Mouse (Mus musculus) kidney, embryonic 14.5 days (tissue): ENCODE measurements at regions not wholly inside any gene's neighbourhood (a gene's known extent, or its start where the extent isn't known, plus 50 kb on each side); places are given as distances from the start of the nearest gene placed in this dataset.

ENCODE experiments used
- ATAC-seq: fragments of 200-750 bp; cut with Nextera tagmentation; 2 replicates; pipeline ENCODE4 v1.8.0; 2017; ENCODE audit warnings: moderate number of reproducible peaks, mild to moderate bottlenecking, moderate TSS enrichment, moderate library complexity; ENCODE audit not compliant: low FRiP score, low TSS enrichment
- H3K27ac ChIP-seq: fragments of 300-500 bp; sonication (generic); 2 replicates; pipeline ENCODE4 v1.5.1; 2014; ENCODE audit warnings: low read depth, mild to moderate bottlenecking, low read length, moderate library complexity, mixed read lengths
- H3K27me3 ChIP-seq: fragments of 300-500 bp; sonication (generic); 2 replicates; pipeline ENCODE4 v1.6.1; 2014; ENCODE audit warnings: mild to moderate bottlenecking, low read length; ENCODE audit not compliant: control insufficient read depth, insufficient read depth
- H3K36me3 ChIP-seq: fragments of 300-500 bp; sonication (generic); 2 replicates; pipeline ENCODE4 v1.6.1; 2014; ENCODE audit warnings: low read length, mixed read lengths; ENCODE audit not compliant: control insufficient read depth, insufficient read depth
- H3K4me1 ChIP-seq: fragments of 300-500 bp; sonication (generic); 2 replicates; pipeline ENCODE4 v1.6.1; 2014; ENCODE audit warnings: low read length, mixed read lengths; ENCODE audit not compliant: control insufficient read depth, insufficient read depth
- H3K4me2 ChIP-seq: fragments of 300-500 bp; sonication (generic); replicated peaks from 2 replicates; pipeline ENCODE4 v1.6.1; 2014; ENCODE audit warnings: low read depth, mild to moderate bottlenecking, low read length
- H3K4me3 ChIP-seq: fragments of 300-500 bp; sonication (generic); 2 replicates; pipeline ENCODE4 v1.5.1; 2014; ENCODE audit warnings: mild to moderate bottlenecking, low read length
- H3K9ac ChIP-seq: fragments of 300-500 bp; sonication (generic); 2 replicates; pipeline ENCODE4 v1.6.1; 2014; ENCODE audit warnings: low read depth, mild to moderate bottlenecking, low read length, moderate library complexity
- H3K9me3 ChIP-seq: fragments of 300-500 bp; sonication (generic); 2 replicates; pipeline ENCODE4 v1.6.1; 2016; ENCODE audit warnings: low read length; ENCODE audit not compliant: control insufficient read depth
- WGBS: fragments of 180-500 bp; shearing (Covaris S2); extraction: QIAGEN DNeasy Blood & Tissue Kit; methylation state at CpG from one replicate; pipeline ENCODE4 v1.1.7; 2014; 5-methylcytosine and 5-hydroxymethylcytosine counted together

DNA sequence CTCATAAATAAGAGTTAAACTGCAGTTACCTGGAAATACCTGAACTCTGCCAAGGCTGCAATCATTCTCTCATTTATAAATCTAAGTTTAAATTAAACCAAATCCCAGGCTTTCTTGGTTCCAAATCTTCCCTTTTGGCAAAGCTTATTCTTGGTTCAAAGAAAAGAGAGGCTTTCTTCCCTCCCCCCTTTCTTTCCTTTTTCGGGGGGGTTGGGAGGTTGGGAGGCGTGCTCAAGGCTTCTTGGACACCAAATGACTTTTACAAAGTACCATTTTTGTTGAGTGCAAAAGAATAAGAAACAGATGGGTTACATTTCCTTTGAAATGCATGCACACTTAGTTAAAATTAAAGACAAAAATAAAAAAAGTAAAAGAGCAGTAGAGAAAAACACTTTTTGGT is 105.4 kb upstream of the Mroh9 start:
- Histone ChIP-seq H3K9ac (no peak overlapping the region), H3K4me2 (no peak overlapping the region), H3K27ac (no peak overlapping the region), H3K9me3 (no peaks in the 10 kb centered on the region), H3K4me3 (no peak overlapping the region), H3K36me3 (no peaks in the 10 kb centered on the region), H3K4me1 (no peaks in the 10 kb centered on the region), H3K27me3 (no peaks in the 10 kb centered on the region)
- WGBS = 71% methylated on average over 2 of the region's 2 CpGs
- ATAC-seq = no peak

DNA sequence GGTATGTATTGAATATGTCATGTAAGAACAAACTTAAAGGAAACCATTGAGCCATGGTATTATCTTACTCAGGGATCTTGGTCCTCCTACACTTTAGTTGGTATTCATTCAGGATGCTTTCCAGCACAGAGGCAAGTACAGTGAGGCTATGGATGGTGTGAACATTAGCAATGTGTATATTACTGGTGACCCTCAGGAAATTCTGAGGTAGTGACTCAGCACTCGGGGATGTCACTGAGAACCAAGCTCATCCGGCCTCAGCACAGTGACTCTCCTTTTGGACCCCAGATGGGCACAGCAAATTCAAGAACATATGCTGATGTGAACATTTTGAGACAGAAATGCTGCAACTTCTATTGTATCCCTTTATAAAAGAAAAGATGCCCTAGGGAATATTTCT is 96.4 kb upstream of the Mroh9 start:
- no peak overlapping the region for H3K4me3 ChIP-seq
- H3K4me1 ChIP-seq = no peaks in the 10 kb centered on the region
- H3K27ac ChIP-seq = no peak overlapping the region
- no peak overlapping the region for H3K4me2 ChIP-seq
- H3K9me3 ChIP-seq = no peaks in the 10 kb centered on the region
- no peak overlapping the region for H3K9ac ChIP-seq
- H3K36me3 ChIP-seq = no peaks in the 10 kb centered on the region
- no peaks in the 10 kb centered on the region for H3K27me3 ChIP-seq
- 69% methylated on average over 2 of the region's 2 CpGs for WGBS
- ATAC-seq = no peak

DNA sequence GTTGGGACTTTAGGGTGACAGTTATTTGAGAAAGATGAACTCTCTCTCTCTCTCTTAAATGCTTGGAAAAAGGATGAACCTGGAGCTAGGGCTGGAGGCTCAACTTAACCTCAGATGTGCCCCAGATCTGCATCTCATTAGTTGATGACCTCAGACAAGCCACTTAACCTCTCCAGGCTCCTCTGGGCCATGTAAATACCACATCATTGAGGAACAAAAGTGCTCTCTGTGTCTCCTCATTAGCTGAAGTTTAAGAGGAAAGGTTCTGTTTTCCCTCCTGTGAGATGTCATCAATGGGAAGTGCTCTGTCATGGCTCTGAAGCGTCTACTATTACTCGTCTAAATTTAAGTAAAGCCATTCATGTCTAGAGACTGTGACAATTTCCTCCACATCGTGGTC is 91.5 kb upstream of the Mroh9 start:
- H3K36me3 ChIP-seq = no peaks in the 10 kb centered on the region
- no peak overlapping the region for H3K4me3 ChIP-seq
- no peak overlapping the region for H3K9ac ChIP-seq
- no peak for ATAC-seq
- WGBS = 16% methylated on average over 3 of the region's 3 CpGs
- H3K4me2 ChIP-seq = no peak overlapping the region
- H3K9me3 ChIP-seq = no peaks in the 10 kb centered on the region
- H3K27ac ChIP-seq = no peak overlapping the region
- no peaks in the 10 kb centered on the region for H3K27me3 ChIP-seq
- no peaks in the 10 kb centered on the region for H3K4me1 ChIP-seq

DNA sequence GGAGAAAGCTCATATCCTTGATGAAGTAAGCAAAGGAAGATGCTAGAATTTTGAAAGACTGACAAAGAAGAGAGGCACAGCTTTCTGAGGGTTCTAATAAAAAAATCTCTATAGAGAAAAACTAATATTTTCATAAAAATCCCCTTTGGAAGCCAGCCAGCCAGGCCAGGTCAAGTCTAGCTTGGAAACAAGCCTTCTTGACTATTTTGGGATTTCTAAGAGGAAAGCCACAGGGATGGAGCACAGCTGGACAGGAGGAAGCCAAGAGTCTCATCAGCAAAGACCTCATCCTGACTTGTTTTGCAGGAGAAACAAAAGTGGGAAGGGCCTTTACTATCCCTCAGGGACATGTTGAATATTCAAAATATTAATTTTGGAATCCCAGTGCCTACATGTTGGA is 81.6 kb upstream of the Mroh9 start:
- no peak for ATAC-seq
- H3K27me3 ChIP-seq = no peaks in the 10 kb centered on the region
- no peak overlapping the region for H3K4me2 ChIP-seq
- no peak overlapping the region for H3K9ac ChIP-seq
- no peaks in the 10 kb centered on the region for H3K36me3 ChIP-seq
- no peak overlapping the region for H3K27ac ChIP-seq
- no peaks in the 10 kb centered on the region for H3K4me1 ChIP-seq
- H3K9me3 ChIP-seq = 0 out of 2 replicates have a peak, but pooled peaks cover 3% of the 10 kb centered on the region
- H3K4me3 ChIP-seq = no peak overlapping the region

DNA sequence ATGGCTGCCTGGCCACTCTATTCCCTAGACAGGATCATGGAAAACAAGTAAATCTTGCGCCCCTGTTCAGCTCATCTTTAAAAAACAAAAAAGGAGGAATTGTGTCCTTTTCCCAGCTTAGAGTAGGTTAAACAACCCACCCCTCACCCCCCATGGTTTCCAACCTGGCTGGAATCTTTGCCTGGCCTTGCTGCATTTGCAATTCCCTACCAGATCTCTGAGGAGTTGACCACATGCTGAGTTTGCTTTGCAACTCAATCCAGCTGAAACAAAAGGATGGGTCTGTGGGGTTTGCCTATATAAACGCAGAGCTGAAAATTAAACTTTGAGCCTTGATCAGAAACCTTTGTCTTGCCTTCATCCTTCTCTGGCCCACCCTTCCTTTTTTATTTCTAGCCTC is 78.2 kb upstream of the Mroh9 start:
- 45% methylated on average over 2 of the region's 2 CpGs for WGBS
- no peak overlapping the region for H3K27ac ChIP-seq
- no peaks in the 10 kb centered on the region for H3K4me1 ChIP-seq
- no peaks in the 10 kb centered on the region for H3K9me3 ChIP-seq
- H3K36me3 ChIP-seq = no peaks in the 10 kb centered on the region
- H3K4me2 ChIP-seq = no peak overlapping the region
- ATAC-seq = no peak
- H3K27me3 ChIP-seq = no peaks in the 10 kb centered on the region
- no peak overlapping the region for H3K9ac ChIP-seq
- no peak overlapping the region for H3K4me3 ChIP-seq

DNA sequence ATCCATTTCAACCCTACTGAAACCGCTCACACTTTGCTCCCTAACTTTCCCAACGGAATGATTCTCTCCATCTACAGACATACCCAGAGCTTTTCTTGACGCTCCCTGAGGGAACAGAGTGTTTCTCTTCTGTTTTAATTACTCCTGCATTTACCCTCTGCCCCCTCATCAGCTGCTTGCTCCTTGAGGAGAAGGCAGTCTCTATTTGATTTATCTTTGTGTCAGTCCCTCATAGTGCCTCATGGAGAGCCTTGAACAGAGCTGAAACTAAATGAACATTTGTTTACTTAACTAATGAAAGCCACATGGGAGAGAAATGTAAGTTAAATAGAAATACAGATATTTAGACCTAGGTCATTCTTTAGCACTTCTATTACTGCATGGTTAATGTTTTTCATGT is 74.4 kb upstream of the Mroh9 start:
- H3K9me3 ChIP-seq = no peaks in the 10 kb centered on the region
- no peaks in the 10 kb centered on the region for H3K27me3 ChIP-seq
- H3K4me2 ChIP-seq = no peak overlapping the region
- ATAC-seq = peak; percentile 57; the same call in 1 of the 2 replicates
- no peaks in the 10 kb centered on the region for H3K4me1 ChIP-seq
- WGBS = 45% methylated on average over 3 of the region's 3 CpGs
- no peak overlapping the region for H3K4me3 ChIP-seq
- no peaks in the 10 kb centered on the region for H3K36me3 ChIP-seq
- no peak overlapping the region for H3K9ac ChIP-seq
- no peak overlapping the region for H3K27ac ChIP-seq

DNA sequence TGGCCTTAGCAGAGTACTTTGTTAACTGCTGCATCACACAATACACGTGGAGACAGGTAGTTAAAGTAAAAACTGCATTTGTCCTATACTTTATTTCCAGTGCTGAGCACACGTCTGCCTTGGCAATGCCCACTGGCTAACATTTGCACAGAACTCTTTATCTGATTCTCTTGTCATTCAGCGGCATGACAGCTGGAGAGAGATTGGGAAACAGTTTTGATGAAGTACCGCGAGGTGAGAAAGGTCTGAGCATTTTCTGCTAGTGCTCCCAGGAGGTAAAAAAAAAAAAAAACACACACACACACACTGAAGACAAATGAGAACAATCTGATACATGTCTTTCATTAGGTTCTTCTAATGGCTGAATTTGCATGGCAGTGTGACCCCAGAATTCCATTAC is 73.0 kb upstream of the Mroh9 start:
- Histone ChIP-seq H3K36me3 (no peaks in the 10 kb centered on the region), H3K9me3 (no peaks in the 10 kb centered on the region), H3K4me2 (no peak overlapping the region), H3K9ac (no peak overlapping the region), H3K4me1 (no peaks in the 10 kb centered on the region), H3K27me3 (no peaks in the 10 kb centered on the region), H3K27ac (no peak overlapping the region), H3K4me3 (no peak overlapping the region)
- WGBS = 64% methylated on average over 5 of the region's 5 CpGs
- no peak for ATAC-seq

DNA sequence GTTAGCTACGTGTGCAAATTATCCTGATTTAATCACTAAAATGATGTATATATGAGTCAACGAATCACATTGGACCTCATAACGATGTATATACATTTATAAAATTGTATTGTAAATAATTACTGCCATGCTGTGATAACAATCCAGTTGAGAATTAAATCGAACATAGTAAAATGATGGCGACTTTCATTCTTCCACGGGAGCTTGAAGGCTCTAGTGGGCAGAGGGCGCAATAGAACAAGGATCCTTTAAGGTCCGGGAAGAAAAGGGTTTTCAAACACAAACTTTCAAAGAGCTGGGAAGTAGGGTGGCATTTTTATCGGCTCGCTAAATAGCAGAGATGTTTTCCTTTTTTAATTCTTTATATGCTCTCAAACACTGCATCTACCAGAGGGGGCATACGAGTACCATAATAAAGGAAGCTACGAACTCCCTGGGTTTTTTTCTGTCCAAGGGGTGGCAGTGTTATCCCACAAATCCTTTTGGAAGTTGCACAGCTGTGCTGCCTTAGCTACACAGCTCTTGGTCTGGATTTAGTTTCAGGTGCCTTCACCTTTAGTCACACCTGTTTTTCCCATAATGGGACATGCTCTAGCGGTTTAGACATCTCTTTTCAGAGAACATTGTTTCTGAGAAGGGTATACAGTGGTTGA is 64.9 kb upstream of the Mroh9 start:
- no peaks in the 10 kb centered on the region for H3K27me3 ChIP-seq
- peak overlapping the region; percentile 22; the same call in 1 of the 2 replicates for H3K4me3 ChIP-seq
- no peaks in the 10 kb centered on the region for H3K9me3 ChIP-seq
- no peaks in the 10 kb centered on the region for H3K4me1 ChIP-seq
- no peak overlapping the region for H3K9ac ChIP-seq
- no peak overlapping the region for H3K27ac ChIP-seq
- H3K36me3 ChIP-seq = no peaks in the 10 kb centered on the region
- ATAC-seq = peak; percentile 97
- peak overlapping the region; percentile 28 for H3K4me2 ChIP-seq
- WGBS = 33% methylated on average over 13 of the region's 13 CpGs

DNA sequence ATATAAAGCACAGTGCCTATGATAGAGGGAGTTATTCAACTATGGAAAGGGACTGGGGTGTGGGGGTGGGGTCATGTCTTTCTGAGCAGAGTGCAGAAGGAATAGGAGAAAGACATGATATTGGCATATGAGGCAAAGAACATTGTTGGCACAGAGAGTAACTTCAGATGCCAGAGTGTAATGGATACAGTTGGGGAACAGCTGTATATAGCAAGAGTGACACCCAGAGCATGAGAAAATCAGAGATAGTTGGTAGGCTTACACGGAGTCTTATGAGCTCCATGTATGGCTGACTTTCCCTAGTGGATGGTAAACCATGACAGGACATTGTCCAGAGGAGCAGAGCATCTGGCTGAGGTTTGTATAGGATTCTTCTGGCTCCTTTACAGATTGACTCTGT is 61.2 kb upstream of the Mroh9 start:
- ATAC-seq = no peak

More for the DNA sequence above, 61.2 kb upstream of the Mroh9 start:
- Histone ChIP-seq H3K27me3 (no peaks in the 10 kb centered on the region), H3K27ac (no peak overlapping the region), H3K36me3 (no peaks in the 10 kb centered on the region), H3K9ac (no peak overlapping the region), H3K9me3 (no peaks in the 10 kb centered on the region), H3K4me3 (no peak overlapping the region), H3K4me1 (no peaks in the 10 kb centered on the region), H3K4me2 (no peak overlapping the region)
- 70% methylated on average over 1 of the region's 1 CpGs for WGBS
